Mouse (Mus musculus): ENCODE data around the gene Ptk7.

Ptk7 gene

GRCm38 (mm10) chr17:46644152-46644805 is 15.0 kb upstream of the Ptk7 start:
- DNase-seq = no peak

DNA sequence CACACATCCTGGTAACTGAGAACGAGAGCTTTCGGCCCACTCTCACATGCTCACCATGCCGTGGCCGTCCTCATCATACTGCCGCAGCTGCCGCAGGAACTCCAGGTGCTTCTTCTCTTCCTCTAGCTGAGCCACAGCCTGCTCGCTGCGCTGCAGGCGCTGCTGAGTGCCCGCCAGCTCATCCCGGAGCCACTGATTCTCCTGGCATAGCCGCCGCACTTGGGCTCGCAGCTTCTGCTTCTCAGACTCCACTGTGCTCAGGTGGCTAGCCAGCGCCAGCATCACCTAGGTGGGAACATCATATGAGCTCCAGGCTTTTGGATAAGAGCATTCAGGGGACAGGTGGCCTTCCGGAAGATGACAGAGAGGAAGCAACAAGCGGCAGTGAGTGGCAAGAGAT is 12.8 kb upstream of the Ptk7 start:
- no peak for DNase-seq

GRCm38 (mm10) chr17:46639929-46640328 is 10.6 kb upstream of the Ptk7 start:
- DNase-seq = no peak

- peak; percentile 78 for DNase-seq
These were observed 7.7 kb upstream of the Ptk7 start for GRCm38 (mm10) chr17:46636831-46637523.

DNA sequence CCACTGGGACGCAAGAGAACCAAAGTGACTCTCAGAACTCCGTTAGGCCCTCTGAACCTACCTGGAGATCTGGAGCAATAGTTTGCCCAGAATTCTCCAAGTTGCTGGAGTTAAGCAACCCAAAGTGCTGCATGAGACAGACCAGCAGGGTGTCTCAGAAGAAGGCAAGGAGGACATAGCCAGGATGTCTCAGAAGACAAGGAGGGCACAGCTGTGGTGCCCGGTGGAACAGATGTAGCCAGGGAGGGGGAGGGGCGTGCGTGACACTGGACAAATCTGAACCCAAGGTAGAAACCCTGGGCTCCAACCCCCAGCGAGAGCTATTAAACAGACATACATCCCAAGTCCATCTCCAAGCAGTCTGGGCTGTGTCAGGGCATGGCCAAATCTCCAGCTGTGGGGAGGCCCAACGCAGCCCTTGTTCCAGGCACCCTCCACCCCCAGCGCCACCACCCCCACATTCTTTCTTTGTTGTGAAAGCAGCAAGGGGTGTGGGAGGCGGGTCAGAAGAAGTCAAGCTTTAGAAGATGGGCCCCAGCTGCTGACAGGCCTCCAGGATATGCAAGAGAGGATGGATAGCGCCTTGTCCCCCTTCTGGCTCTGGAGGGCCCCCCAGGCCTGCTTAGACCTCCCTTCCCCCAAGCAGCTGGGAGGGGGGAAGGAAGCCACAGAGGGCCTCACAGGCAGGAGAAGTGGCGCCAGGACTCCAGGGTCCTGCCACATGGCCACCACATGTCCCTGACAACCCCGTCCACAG is 559 bp upstream of the Ptk7 start:
- DNase-seq = peak; percentile 80

DNA sequence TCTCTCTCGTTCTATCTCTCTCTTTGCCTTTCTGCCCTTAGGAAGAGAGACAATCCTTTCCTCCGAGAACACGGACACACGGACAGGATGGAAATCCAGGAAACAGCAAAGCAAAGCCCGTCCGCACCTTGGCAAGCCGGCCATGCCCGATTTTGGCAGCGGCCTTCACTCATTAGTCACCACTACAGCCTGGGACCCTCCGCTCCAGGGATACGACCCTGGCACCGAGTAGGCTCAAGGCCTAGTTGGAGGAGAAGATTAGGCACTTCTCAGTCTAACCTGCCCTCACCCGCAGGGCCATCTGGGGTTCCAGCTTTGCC is 873 bp downstream of the Ptk7 start:
- DNase-seq = peak; percentile 59

DNA sequence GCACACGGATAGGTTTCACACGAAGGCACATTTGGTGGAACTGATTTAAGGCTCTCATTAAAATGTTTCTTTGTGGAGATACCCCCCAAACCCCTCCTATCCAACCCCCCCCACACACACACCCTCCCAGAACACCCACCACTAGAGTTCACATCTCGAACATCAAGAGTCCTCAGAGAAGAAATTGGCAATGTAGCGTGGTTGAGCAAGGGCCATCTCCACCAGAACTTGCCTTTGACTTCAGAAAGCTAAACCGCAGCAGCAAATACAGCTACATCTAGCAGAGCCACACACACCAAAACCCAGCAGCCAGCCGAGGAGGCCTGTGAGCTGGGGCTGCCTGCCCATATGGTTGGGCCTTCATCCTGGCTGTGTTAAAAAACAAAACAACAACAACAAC is 1.9 kb downstream of the Ptk7 start:
- DNase-seq = no peak

GRCm38 (mm10) chr17:46624598-46624997 is 4.7 kb downstream of the Ptk7 start:
- DNase-seq = no peak

DNA sequence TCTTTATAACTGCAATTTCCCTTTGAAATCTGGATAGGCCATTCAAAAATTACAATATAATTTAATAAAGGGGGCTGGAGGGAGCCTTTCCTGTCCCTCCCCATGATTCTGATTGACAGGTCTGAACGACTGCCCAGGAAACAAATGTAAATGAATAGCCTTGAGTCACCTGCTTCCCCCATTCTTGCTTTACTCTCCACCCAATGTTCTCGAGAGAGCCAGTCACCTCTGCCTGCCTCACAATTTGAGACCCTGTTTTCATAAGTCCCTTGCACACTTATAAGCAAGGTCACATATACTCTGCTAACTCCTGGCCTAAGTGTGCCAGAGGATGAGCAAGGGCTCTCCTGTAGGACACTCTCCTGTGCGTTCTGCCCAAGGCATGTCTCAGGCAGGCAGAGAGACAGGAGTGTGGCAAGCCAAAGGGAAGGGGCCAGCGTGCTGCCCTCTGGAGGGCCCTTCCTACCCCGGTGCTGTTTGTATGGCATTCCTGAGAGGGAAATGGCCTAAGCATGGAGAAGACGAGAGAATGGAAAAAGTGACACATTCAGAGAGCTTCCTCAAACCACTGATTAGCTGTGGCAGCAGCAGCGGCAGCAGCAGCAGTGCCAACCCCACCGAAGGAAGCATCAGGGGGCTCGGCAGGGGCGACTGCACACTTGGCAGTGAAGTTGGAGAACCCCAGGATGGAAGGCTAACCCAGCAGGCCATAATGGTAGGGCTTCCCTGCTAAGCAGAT is 5.3 kb downstream of the Ptk7 start:
- DNase-seq = no peak

DNA sequence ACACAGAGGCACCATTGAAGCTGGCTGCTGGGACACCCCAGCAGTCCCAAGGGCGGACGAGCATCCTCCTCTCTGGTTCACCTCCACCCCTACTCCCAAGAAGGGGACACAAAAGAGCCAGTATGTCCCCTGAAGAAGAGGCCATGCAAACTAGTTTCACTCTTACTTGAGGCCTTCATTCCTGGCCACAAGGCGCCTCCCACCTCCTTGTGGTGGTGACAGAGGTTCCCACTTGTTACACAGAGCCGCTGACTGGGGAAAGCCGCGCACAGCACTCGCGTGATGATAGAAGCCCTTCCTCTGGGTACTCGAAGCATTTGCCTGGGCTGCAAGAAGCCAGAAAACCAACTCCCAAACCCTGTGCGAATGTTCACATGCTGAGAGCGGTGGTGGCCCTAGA is 7.0 kb downstream of the Ptk7 start:
- no peak for DNase-seq

DNA sequence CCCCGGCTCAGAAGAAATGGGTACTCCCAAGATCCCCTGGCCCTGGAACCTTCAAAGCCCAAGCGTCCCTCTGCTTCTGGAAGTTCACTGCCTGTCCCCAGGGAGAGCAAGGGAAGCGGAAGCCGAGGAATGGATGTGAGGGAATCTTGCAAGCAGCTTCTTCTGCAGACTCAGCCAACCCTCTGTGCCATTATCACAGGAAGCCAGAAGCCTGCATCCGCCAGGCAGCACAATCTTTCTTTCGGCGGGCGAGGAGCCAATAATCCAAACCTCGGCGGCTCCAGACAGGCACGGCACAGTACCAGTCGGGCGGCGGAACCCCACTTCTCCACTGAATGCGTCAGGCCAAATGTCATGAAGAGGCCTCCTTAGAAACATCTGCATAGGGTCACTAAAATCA is 8.0 kb downstream of the Ptk7 start:
- DNase-seq = peak; percentile 39

GRCm38 (mm10) chr17:46619683-46620357 is 9.5 kb downstream of the Ptk7 start:
- DNase-seq = peak; percentile 54

DNA sequence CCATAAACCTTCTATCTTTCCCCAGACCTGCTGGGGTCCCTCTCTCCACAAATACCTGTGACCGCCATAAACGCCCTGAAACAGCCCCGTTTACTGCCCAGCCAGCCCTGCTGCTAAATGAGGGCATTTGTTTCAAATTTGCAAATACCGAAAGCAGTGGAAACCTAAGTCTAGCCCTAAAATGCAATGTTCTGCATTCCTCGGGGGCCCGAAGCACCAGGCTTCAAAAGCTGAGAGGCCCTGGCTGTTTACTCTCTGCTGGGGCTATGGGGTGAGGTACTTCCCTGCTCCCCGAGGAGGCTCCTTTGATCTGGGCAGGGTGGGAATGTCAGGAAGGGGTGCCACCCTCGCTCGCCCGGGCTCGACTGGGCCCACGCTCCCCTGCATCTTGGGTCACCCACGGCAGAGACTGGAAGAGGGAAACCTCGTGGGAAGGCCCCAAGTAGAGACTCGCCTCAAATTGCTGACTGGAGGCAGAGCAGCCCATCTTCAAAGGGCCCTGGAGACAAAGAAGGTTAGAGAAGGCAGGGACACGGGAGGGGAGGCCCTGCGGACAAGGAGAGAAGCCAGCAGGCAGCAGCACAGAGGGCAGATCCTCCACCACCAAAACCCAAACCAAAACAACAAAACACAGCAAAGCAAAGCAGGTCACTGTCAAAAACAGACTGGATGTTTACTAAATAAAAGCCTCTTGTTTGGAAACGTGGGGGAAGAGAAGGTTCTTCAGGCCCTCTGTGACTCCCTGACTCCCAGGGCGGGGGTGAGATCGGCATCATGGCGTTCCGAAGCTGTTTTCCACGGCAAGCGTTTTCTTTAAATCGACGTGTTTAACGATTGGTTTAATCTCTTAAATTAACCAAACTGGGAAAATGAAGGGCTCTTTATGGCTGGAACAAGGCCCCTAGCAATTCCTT is 10.3 kb downstream of the Ptk7 start:
- peak; percentile 60 for DNase-seq

DNA sequence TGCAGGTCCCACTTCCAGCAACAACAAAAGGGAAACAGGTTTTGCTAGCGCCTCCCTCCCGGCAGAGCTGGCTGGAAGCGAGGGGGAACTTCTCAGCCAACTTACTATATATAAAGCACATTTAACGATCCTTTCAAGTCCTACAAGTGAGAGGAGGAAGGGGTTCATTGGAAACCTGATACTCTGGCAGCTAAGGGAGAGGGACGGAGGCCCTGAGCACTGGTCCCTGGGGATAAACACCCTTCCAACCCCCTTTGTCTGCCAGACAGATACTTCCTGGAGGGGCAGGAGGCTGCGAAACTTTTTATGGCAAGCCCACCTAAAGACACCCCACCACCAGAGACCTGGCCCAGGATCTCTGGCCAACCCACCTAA is 10.9 kb downstream of the Ptk7 start:
- DNase-seq = peak; percentile 62

- DNase-seq = no peak
These were observed 11.5 kb downstream of the Ptk7 start for GRCm38 (mm10) chr17:46617799-46618198.

GRCm38 (mm10) chr17:46613229-46613628 is 16.1 kb downstream of the Ptk7 start:
- no peak for DNase-seq

DNA sequence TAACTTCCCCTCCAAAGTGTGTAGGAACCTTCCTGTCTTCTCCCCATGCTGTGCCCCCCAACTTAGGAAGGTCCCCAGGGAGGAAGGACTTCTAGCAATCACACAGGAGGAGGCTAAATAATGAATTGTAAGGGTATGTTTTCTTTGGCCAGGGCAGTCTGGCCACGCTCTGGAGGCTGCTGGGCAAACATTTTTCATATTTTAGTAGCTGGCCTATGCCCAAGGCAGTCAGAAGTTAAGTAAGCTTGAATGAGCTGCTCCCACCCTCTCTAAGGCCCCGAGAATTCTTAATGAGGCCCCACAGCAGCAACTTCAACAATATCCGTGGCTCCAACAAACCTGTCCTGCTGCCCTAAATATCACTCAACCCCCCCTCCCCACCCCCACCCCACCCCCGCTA is 16.5 kb downstream of the Ptk7 start:
- DNase-seq = no peak

DNA sequence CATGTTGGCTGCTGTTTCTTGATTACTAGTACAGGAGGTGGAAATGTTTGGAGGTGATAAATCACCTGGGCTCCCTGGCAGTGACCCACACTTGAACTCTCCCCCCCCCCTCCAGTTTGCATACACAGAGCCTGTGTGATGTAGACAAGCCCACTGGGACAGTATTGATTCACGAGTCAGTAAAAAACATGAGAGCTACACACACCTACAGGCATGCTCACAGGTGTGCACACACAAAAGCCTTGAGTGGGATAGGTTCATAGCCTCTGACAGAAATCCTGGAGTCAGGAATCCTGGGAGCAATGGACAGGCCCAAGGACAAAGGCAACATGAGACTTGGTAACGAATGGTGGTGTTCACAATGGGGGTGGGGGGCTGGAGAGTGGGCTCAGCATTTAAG is 17.1 kb downstream of the Ptk7 start:
- no peak for DNase-seq

- no peak for DNase-seq
These were observed 18.0 kb downstream of the Ptk7 start for GRCm38 (mm10) chr17:46611316-46611715.

- DNase-seq = peak; percentile 60
These were observed 19.4 kb downstream of the Ptk7 start for GRCm38 (mm10) chr17:46609721-46610514.

DNA sequence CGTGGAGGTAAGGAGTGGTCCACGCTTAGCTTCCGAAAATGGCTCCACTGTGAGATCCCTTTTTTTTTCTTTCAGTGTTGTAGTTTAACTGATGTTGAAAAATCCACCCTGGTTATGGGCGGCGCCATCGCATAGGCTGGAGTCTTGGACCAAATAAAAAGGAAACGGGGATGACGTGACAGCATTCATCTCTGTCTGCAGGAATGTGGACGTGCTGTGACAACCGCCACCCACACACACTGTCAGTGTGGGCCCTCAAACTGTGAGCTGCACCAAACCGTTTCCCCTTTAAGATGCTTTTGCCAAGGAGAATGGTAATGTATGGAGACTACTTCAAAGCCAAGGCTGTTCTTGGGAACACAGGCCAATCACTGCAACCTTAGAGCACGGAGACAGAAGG is 23.3 kb downstream of the Ptk7 start:
- DNase-seq = no peak
